Mouse (Mus musculus): ENCODE measurements at regions not wholly inside any gene's neighbourhood (a gene's known extent, or its start where the extent isn't known, plus 50 kb on each side); places are given as distances from the start of the nearest gene placed in this dataset.

DNA sequence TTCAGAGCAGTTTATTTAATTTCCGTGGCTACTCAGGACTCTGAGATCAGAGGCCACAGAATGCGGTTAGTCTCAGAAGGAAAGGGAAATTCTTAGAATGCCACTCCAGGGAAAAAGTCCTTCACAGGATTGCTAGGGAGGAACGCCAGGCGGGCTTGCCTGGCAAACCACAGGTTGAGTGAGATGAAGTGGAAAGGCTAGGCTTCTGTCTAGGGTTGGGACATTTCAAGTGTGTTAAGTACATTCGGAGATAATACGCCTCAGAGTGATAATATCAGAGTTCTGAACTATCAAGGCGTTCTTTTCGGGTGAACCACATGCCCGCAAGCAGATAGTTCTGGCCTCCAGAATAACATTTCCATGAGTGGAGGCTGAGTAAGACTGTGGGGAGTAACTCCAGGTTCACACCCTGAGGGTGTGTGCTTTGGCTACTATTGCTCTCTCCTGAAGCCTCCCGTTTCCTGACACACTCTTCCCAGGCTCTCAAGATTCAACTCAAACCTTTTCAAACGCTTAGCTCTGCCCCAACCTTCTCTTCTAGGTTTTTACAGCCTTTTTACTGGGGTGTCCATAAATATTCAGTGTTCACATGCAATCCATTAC is 119.3 kb upstream of the Nr5a2 start:
- Histone ChIP-seq H3K4me2 (ENCODE audit: low read length) (no peak overlapping the region), H3K27ac (ENCODE audit: low read depth) (no peak overlapping the region), H3K4me3 (ENCODE audit: low read depth, low read length) (no peak overlapping the region), H3K9ac (ENCODE audit: low read length) (no peak overlapping the region), H3K27me3 (replicated peaks; ENCODE audit: control insufficient read depth, insufficient read depth, low read length) (no peaks in the 10 kb centered on the region), H3K36me3 (ENCODE audit: control insufficient read depth, insufficient read depth, low read length) (no peaks in the 10 kb centered on the region), H3K9me3 (ENCODE audit: control insufficient read depth, low read length) (no peaks in the 10 kb centered on the region), H3K4me1 (replicated peaks; ENCODE audit: control insufficient read depth, insufficient read depth, low read length) (0 out of 2 replicates have a peak, but pooled peaks cover 2% of the 10 kb centered on the region)
- 59% methylated on average over 11 of the region's 11 CpGs for WGBS
- DNase-seq (ENCODE audit: low spot score) (peak; percentile 51), ATAC-seq (replicated peaks; ENCODE audit: low FRiP score, low TSS enrichment, low read depth) (no peak)

DNA sequence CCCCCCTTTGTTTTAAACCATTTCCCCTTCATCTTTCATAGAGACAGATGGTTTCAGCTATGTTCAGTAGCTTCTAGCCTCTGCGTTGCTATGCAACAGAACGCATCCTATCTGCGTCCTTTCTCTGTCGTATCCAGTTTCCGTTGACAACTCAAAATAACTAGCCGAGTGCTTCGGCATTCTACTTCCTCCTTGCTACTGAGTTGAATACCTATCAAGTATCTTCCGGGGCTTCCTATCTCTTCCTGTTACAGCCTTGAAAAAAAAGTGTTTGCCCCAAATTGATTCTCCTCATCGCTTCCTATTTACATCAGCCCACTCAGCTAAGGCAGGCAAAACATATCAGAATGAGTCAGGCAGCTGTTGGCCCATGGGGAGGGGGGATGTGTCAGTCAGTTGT is 114.5 kb upstream of the Nr5a2 start:
- Histone ChIP-seq H3K4me2 (ENCODE audit: low read length) (peak overlapping the region; percentile 23; the same call in 1 of the 2 replicates), H3K36me3 (ENCODE audit: control insufficient read depth, insufficient read depth, low read length) (no peaks in the 10 kb centered on the region), H3K4me1 (replicated peaks; ENCODE audit: control insufficient read depth, insufficient read depth, low read length) (0 out of 2 replicates have a peak, but pooled peaks cover 2% of the 10 kb centered on the region), H3K27me3 (replicated peaks; ENCODE audit: control insufficient read depth, insufficient read depth, low read length) (no peaks in the 10 kb centered on the region), H3K9ac (ENCODE audit: low read length) (no peak overlapping the region), H3K4me3 (ENCODE audit: low read depth, low read length) (no peak overlapping the region), H3K27ac (ENCODE audit: low read depth) (no peak overlapping the region), H3K9me3 (ENCODE audit: control insufficient read depth, low read length) (no peaks in the 10 kb centered on the region)
- ATAC-seq (replicated peaks; ENCODE audit: low FRiP score, low TSS enrichment, low read depth) (no peak), DNase-seq (ENCODE audit: low spot score) (peak; percentile 50)
- WGBS = 33% methylated on average over 9 of the region's 9 CpGs

DNA sequence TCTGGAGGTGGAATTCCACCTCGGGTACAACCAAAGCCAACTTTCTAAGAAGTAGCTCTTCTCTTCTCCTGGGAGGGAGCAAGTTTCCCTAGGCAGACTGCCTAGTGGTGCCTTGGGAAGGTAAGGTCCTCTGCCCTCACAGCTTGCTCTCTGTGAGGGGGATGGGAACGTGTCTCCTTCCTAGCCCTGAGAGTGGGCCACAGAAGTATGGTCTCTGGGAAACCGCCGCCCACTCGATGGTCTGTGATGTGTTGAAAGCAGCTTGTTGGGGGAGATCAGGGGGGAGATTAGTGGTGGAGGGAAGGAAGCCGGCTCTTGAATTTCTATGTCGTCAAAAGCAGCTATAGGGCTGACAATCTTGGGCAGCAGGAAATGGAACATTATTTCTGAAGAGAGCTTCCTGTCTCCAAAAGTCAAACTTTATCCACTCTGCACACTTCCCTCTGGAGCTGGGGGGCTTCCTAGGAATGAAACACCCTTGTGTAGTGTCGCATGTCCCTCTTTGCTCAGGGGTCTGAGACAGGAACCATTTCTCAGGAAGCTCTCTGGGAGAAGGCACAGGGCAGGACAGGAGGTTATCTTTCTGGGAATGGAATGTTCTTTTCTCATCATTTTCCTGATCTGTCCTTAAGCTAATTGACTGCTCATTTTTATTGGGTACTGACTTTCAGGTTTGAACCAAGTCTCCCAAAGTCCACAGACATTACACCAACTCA is 113.8 kb upstream of the Nr5a2 start:
- ATAC-seq (replicated peaks; ENCODE audit: low FRiP score, low TSS enrichment, low read depth) = no peak
- WGBS = 57% methylated on average over 8 of the region's 8 CpGs
- no peaks in the 10 kb centered on the region for H3K36me3 ChIP-seq (ENCODE audit: control insufficient read depth, insufficient read depth, low read length)
- H3K4me2 ChIP-seq (ENCODE audit: low read length) = no peak overlapping the region
- no peaks in the 10 kb centered on the region for H3K4me1 ChIP-seq (replicated peaks; ENCODE audit: control insufficient read depth, insufficient read depth, low read length)
- no peak overlapping the region for H3K27ac ChIP-seq (ENCODE audit: low read depth)
- no peaks in the 10 kb centered on the region for H3K9me3 ChIP-seq (ENCODE audit: control insufficient read depth, low read length)
- no peak overlapping the region for H3K4me3 ChIP-seq (ENCODE audit: low read depth, low read length)
- DNase-seq (ENCODE audit: low spot score) = no peak
- no peak overlapping the region for H3K9ac ChIP-seq (ENCODE audit: low read length)
- H3K27me3 ChIP-seq (replicated peaks; ENCODE audit: control insufficient read depth, insufficient read depth, low read length) = no peaks in the 10 kb centered on the region

DNA sequence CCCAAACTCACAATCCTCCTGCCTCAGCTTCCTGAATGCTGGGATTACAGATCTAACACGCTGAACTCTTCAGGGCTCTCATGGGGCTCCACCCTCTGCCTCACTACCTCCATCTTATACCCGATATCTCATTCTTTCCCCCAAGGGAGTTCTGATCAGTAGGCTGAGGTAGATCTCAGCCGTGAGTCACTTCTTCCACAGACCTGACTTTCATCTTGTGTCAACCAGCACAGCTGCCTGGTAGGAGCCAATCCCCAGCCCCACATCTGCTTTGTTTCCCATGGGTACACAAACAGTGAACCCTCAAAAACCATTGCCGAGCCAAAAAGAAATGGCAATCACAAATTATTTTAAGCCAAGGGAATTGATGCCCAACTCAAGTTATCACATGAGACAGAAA is 100.7 kb upstream of the Nr5a2 start:
- WGBS = 91% methylated on average over 4 of the region's 4 CpGs
- Histone ChIP-seq H3K9ac (ENCODE audit: low read length) (no peak overlapping the region), H3K9me3 (ENCODE audit: control insufficient read depth, low read length) (no peaks in the 10 kb centered on the region), H3K27ac (ENCODE audit: low read depth) (no peak overlapping the region), H3K36me3 (ENCODE audit: control insufficient read depth, insufficient read depth, low read length) (no peaks in the 10 kb centered on the region), H3K4me3 (ENCODE audit: low read depth, low read length) (no peak overlapping the region), H3K4me1 (replicated peaks; ENCODE audit: control insufficient read depth, insufficient read depth, low read length) (no peaks in the 10 kb centered on the region), H3K27me3 (replicated peaks; ENCODE audit: control insufficient read depth, insufficient read depth, low read length) (no peaks in the 10 kb centered on the region), H3K4me2 (ENCODE audit: low read length) (no peak overlapping the region)
- ATAC-seq (replicated peaks; ENCODE audit: low FRiP score, low TSS enrichment, low read depth) = no peak
- no peak for DNase-seq (ENCODE audit: low spot score)

DNA sequence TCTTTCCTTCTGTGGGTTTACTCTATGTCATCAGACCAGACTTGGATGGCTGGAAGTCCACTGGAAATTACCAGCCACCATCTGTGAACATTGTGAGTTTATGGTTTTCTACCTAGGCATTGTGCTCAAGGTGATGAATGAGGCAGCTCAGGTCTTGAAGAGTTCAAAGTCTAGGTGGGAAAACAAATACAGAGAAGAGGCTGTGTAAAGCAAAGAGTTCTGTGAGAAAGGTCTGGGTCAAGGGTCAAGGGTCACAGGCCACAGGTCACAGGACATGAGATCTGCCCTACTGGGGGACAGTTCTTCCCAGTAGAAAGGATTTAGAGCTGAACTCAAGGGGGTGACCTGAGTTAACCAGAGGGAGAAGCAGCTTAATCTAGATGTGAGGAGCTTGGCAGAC is 92.9 kb upstream of the Nr5a2 start:
- H3K4me1 ChIP-seq (replicated peaks; ENCODE audit: control insufficient read depth, insufficient read depth, low read length) = no peaks in the 10 kb centered on the region
- ATAC-seq (replicated peaks; ENCODE audit: low FRiP score, low TSS enrichment, low read depth) (no peak), DNase-seq (ENCODE audit: low spot score) (no peak)
- no peak overlapping the region for H3K4me3 ChIP-seq (ENCODE audit: low read depth, low read length)
- no peak overlapping the region for H3K27ac ChIP-seq (ENCODE audit: low read depth)
- no peak overlapping the region for H3K9ac ChIP-seq (ENCODE audit: low read length)
- H3K9me3 ChIP-seq (ENCODE audit: control insufficient read depth, low read length) = no peaks in the 10 kb centered on the region
- H3K36me3 ChIP-seq (ENCODE audit: control insufficient read depth, insufficient read depth, low read length) = no peaks in the 10 kb centered on the region
- no peak overlapping the region for H3K4me2 ChIP-seq (ENCODE audit: low read length)
- H3K27me3 ChIP-seq (replicated peaks; ENCODE audit: control insufficient read depth, insufficient read depth, low read length) = no peaks in the 10 kb centered on the region

DNA sequence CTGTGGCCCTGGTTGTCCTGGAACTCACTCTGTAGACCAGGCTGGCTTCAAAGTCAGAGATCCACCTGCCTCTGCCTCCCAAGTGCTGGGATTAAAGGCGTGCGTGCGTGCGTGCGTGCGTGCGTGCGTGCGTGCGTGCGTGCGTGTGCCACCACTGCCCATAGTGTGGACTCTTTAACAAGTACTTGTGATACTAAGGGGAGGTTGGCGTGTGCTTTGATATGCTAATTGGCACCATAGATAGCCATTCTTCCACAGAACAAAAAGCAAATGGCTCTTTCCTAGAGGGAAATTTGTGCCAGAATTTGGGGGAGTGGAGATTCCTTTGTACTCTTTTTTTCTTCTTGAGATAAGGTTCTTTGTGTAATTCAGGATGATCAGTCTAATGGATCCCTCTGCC is 91.3 kb upstream of the Nr5a2 start:
- WGBS = 97% methylated on average over 13 of the region's 13 CpGs
- H3K4me3 ChIP-seq (ENCODE audit: low read depth, low read length) = no peak overlapping the region
- no peak overlapping the region for H3K4me2 ChIP-seq (ENCODE audit: low read length)
- H3K4me1 ChIP-seq (replicated peaks; ENCODE audit: control insufficient read depth, insufficient read depth, low read length) = no peaks in the 10 kb centered on the region
- H3K27ac ChIP-seq (ENCODE audit: low read depth) = no peak overlapping the region
- H3K36me3 ChIP-seq (ENCODE audit: control insufficient read depth, insufficient read depth, low read length) = no peaks in the 10 kb centered on the region
- H3K27me3 ChIP-seq (replicated peaks; ENCODE audit: control insufficient read depth, insufficient read depth, low read length) = no peaks in the 10 kb centered on the region
- H3K9ac ChIP-seq (ENCODE audit: low read length) = no peak overlapping the region
- no peaks in the 10 kb centered on the region for H3K9me3 ChIP-seq (ENCODE audit: control insufficient read depth, low read length)
- ATAC-seq (replicated peaks; ENCODE audit: low FRiP score, low TSS enrichment, low read depth) (no peak), DNase-seq (ENCODE audit: low spot score) (no peak)

DNA sequence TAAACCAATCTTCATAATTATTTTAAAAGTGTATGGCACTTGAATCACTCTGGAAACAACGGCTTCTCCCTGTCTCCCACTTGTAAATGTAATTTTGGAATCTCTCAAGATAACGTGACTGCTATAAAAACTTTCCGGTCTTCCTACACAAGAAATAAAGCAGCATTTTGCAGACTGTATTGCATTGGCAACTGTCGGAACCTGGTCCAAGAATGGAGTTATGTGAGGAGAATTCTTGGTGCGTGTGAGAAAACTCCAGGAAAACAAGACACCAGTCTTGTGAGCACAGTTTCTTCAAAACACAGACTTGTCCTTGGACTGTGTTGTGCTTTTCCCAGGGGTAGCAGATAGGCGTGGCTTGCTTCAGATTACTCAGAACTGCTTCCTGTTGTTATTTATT is 83.8 kb upstream of the Nr5a2 start:
- 84% methylated on average over 6 of the region's 6 CpGs for WGBS
- Histone ChIP-seq H3K27me3 (replicated peaks; ENCODE audit: control insufficient read depth, insufficient read depth, low read length) (no peaks in the 10 kb centered on the region), H3K27ac (ENCODE audit: low read depth) (no peak overlapping the region), H3K9ac (ENCODE audit: low read length) (no peak overlapping the region), H3K4me2 (ENCODE audit: low read length) (no peak overlapping the region), H3K9me3 (ENCODE audit: control insufficient read depth, low read length) (no peaks in the 10 kb centered on the region), H3K4me3 (ENCODE audit: low read depth, low read length) (no peak overlapping the region), H3K4me1 (replicated peaks; ENCODE audit: control insufficient read depth, insufficient read depth, low read length) (no peaks in the 10 kb centered on the region), H3K36me3 (ENCODE audit: control insufficient read depth, insufficient read depth, low read length) (no peaks in the 10 kb centered on the region)
- no peak for ATAC-seq (replicated peaks; ENCODE audit: low FRiP score, low TSS enrichment, low read depth)
- no peak for DNase-seq (ENCODE audit: low spot score)

DNA sequence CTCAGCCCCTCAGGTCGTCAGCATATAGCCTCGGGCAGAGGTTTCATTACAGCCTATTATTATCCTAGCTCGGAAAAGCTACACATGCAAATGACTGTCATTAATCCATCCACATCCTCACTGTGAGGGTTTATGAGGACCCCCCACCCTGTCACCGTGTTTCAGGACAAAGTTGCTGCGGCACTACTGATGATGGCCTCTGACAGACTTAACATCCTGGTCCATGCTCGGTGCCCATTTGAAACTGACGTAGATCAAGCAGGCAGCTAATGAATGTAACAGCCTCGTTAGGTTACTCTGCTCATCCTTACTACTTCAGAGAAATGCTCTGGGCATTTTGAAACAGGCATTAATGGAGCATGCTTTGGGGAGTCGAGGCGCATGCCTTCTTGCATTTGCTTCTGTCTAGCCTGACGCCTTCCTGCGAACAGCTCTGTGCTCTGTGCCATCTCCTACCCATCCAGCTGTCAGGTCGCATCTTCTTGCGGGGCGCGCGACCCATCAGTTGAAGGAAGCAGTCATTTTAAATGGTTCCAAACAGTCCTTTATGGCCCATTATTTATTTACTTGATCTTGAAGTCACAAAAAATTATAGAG is 82.3 kb upstream of the Nr5a2 start:
- H3K4me1 ChIP-seq (replicated peaks; ENCODE audit: control insufficient read depth, insufficient read depth, low read length) = no peaks in the 10 kb centered on the region
- no peaks in the 10 kb centered on the region for H3K36me3 ChIP-seq (ENCODE audit: control insufficient read depth, insufficient read depth, low read length)

DNA sequence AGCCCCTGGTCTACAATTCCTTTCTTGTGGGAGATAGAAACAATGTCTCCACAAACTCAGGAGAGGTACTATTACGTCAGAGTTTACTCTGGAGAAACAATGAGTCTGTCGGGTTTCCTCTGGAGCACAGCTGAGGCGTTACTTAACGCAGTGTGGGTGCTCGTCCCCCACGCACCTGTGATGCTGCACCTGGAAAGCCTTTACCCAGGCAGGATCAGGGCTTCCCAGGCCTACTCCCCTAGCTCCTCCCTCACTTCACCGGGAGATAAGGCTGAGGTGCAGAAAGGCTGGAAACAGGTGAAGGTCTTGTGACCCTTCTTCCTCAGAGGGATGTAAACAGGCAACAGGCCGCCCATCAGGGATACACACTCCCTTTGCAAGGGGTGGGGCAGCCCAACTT is 80.7 kb upstream of the Nr5a2 start:
- H3K27ac ChIP-seq (ENCODE audit: low read depth) = no peak overlapping the region
- ATAC-seq (replicated peaks; ENCODE audit: low FRiP score, low TSS enrichment, low read depth) (0 out of 2 replicates have a peak, but pooled peaks have one; percentile 12), DNase-seq (ENCODE audit: low spot score) (no peak)
- no peaks in the 10 kb centered on the region for H3K9me3 ChIP-seq (ENCODE audit: control insufficient read depth, low read length)
- H3K9ac ChIP-seq (ENCODE audit: low read length) = no peak overlapping the region
- no peaks in the 10 kb centered on the region for H3K27me3 ChIP-seq (replicated peaks; ENCODE audit: control insufficient read depth, insufficient read depth, low read length)
- no peak overlapping the region for H3K4me2 ChIP-seq (ENCODE audit: low read length)
- H3K36me3 ChIP-seq (ENCODE audit: control insufficient read depth, insufficient read depth, low read length) = no peaks in the 10 kb centered on the region
- H3K4me3 ChIP-seq (ENCODE audit: low read depth, low read length) = no peak overlapping the region
- 58% methylated on average over 8 of the region's 8 CpGs for WGBS
- H3K4me1 ChIP-seq (replicated peaks; ENCODE audit: control insufficient read depth, insufficient read depth, low read length) = no peaks in the 10 kb centered on the region

More for the DNA sequence above, 82.3 kb upstream of the Nr5a2 start:
- H3K9ac ChIP-seq (ENCODE audit: low read length) = no peak overlapping the region
- H3K27ac ChIP-seq (ENCODE audit: low read depth) = no peak overlapping the region
- H3K9me3 ChIP-seq (ENCODE audit: control insufficient read depth, low read length) = no peaks in the 10 kb centered on the region
- 81% methylated on average over 17 of the region's 17 CpGs for WGBS
- ATAC-seq (replicated peaks; ENCODE audit: low FRiP score, low TSS enrichment, low read depth) (no peak), DNase-seq (ENCODE audit: low spot score) (no peak)
- H3K27me3 ChIP-seq (replicated peaks; ENCODE audit: control insufficient read depth, insufficient read depth, low read length) = no peaks in the 10 kb centered on the region
- no peak overlapping the region for H3K4me2 ChIP-seq (ENCODE audit: low read length)
- H3K4me3 ChIP-seq (ENCODE audit: low read depth, low read length) = no peak overlapping the region
